Mouse (Mus musculus) hindbrain, embryonic 16.5 days (tissue): ENCODE results near the gene Zfp933. TPM values are rescaled to one million over a fixed set of nuclear protein-coding genes. Genes with fewer than 3 reads are reported as not detected.
"Not testable (repeated sequence)": the region's sequence is repeated elsewhere in the genome, so short reads cannot be mapped to it uniquely, and the experiment has no call there.

Experiments
- ATAC-seq: fragments of 200-750 bp; cut with Nextera tagmentation; 2 replicates; pipeline ENCODE4 v1.8.0; 2017; ENCODE audit warnings: moderate TSS enrichment, moderate library complexity
- H3K27ac ChIP-seq: fragments of 300-500 bp; sonication (generic); 2 replicates; pipeline ENCODE4 v1.5.1; 2014; ENCODE audit warnings: low read depth, mild to moderate bottlenecking, control low read depth, low read length, moderate library complexity
- H3K27me3 ChIP-seq: fragments of 300-500 bp; sonication (generic); replicated peaks from 2 replicates; pipeline ENCODE4 v1.6.1; 2014; ENCODE audit warnings: low read length; ENCODE audit not compliant: control insufficient read depth, insufficient read depth
- H3K36me3 ChIP-seq: fragments of 300-500 bp; sonication (generic); 2 replicates; pipeline ENCODE4 v1.6.1; 2014; ENCODE audit warnings: mild to moderate bottlenecking, low read length, moderate library complexity, mixed read lengths; ENCODE audit not compliant: control insufficient read depth, insufficient read depth
- H3K4me1 ChIP-seq: fragments of 300-500 bp; sonication (generic); 2 replicates; pipeline ENCODE4 v1.6.1; 2014; ENCODE audit warnings: low read depth, low read length; ENCODE audit not compliant: control insufficient read depth, insufficient read depth
- H3K4me2 ChIP-seq: fragments of 300-500 bp; sonication (generic); 2 replicates; pipeline ENCODE4 v1.6.1; 2014; ENCODE audit warnings: mild to moderate bottlenecking, low read length, control low read depth, moderate library complexity
- H3K4me3 ChIP-seq: fragments of 300-500 bp; sonication (generic); 2 replicates; pipeline ENCODE4 v1.5.1; 2014; ENCODE audit warnings: mild to moderate bottlenecking, low read length, control low read depth, moderate library complexity
- H3K9ac ChIP-seq: fragments of 300-500 bp; sonication (generic); 2 replicates; pipeline ENCODE4 v1.6.1; 2014; ENCODE audit warnings: low read depth, mild to moderate bottlenecking, control low read depth, low read length, moderate library complexity
- H3K9me3 ChIP-seq: fragments of 300-500 bp; sonication (generic); 2 replicates; pipeline ENCODE4 v1.6.1; 2014; ENCODE audit warnings: mild to moderate bottlenecking, low read length, moderate library complexity; ENCODE audit not compliant: control insufficient read depth
- WGBS: fragments of 180-500 bp; shearing (Covaris S2); extraction: QIAGEN DNeasy Blood & Tissue Kit; methylation state at CpG from one replicate; pipeline ENCODE4 v1.1.7; 2014; 5-methylcytosine and 5-hydroxymethylcytosine counted together
- polyA plus RNA-seq: library from polyadenylated mRNA; unstranded; fragments of >200 nt; fragmentation: Nextera tagmentation; extraction: Ambion mirVana; gene quantifications from 2 replicates; pipeline ENCODE4 v1.2.1, GENCODE M21; 2015

Gene Zfp933
- polyA plus RNA-seq, 1 experiment from 2014 or later = 6.2 TPM

DNA sequence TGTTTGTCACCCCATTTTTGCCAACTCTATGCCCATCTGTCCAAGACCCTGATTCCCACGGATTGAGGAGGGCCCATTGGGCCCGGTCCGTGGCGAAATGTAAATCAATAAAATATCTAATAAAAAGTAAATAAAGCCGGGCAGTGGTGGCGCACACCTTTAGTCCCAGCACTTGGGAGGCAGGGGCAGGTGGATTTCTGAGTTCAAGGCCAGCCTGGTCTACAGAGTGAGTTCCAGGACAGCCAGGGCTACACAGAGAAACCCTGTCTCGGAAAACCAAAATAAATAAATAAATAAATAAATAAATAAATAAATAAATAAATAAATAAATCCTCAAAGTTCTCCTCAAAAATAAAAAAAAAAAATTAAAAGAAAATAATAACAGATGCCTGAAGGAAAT is 28.5 kb downstream of the Zfp933 start:
- not testable (repeated sequence) for H3K4me1 ChIP-seq, H3K27ac ChIP-seq, H3K4me3 ChIP-seq, H3K27me3 ChIP-seq, H3K9ac ChIP-seq, H3K4me2 ChIP-seq, ATAC-seq
- Histone ChIP-seq H3K36me3 (peaks cover 11% of the 10 kb centered on the region), H3K9me3 (peaks cover 34% of the 10 kb centered on the region)
- WGBS = 87% methylated on average over 7 of the region's 7 CpGs

DNA sequence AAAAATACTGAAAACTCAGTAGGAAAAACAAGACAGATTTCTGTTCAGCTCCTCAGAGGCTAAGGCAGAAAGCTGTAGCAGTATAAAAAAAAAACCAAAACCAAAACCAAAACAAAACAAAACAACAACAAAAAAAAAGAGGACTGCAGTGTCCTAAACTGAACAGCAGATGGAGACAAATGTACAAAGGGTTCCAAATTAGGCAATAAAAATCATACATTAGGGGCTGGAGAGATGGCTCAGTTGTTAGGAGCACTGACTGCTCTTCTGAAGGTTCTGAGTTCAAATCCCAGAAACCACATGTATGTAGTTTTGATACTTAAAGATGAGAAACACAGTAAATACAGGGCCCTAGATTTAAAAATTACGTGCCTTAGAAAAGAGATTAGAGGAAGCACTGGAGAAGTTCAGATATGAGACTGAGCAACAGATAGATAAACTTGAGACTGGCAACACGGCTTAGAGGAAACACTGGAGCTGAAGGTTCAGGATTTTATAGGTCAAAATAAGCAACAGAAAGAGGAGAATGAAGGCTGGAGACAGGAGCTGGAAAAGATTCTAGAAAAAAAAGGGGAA is 33.5 kb downstream of the Zfp933 start:
- Histone ChIP-seq H3K27me3 (no peaks in the 10 kb centered on the region), H3K4me2 (no peak overlapping the region), H3K9me3 (peaks cover 5% of the 10 kb centered on the region), H3K9ac (no peak overlapping the region), H3K27ac (no peak overlapping the region), H3K4me1 (no peaks in the 10 kb centered on the region), H3K36me3 (no peaks in the 10 kb centered on the region), H3K4me3 (no peak overlapping the region)
- WGBS = 87% methylated on average over 2 of the region's 2 CpGs
- no peak for ATAC-seq

- no peak for ATAC-seq
- H3K27me3 ChIP-seq = no peaks in the 10 kb centered on the region
- no peak overlapping the region for H3K4me3 ChIP-seq
- WGBS = 51% methylated on average over 5 of the region's 5 CpGs
- H3K27ac ChIP-seq = no peak overlapping the region
- H3K4me1 ChIP-seq = no peaks in the 10 kb centered on the region
- no peaks in the 10 kb centered on the region; the same call in 1 of the 2 replicates for H3K9me3 ChIP-seq
- no peaks in the 10 kb centered on the region for H3K36me3 ChIP-seq
- H3K4me2 ChIP-seq = no peak overlapping the region
- H3K9ac ChIP-seq = no peak overlapping the region
Measured at GRCm38 (mm10) chr4:147813249-147813765, 34.9 kb downstream of the Zfp933 start.

DNA sequence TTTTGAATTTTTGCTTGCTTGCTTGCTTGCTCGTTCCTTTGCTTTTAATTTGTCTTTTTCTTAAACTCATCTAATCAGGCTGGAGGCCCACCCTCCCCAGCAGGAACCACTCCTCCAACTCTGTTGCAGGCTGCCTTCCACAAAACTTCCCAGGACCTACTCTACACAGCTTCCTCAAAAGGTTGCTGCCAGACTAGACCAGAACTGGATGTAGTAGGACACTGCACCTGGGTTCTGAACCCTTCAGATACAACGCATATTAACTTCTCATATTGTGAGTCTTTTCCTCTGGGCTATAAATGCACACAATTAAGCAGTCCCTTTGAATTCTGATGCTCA is 38.2 kb downstream of the Zfp933 start:
- not testable (repeated sequence) for H3K27me3 ChIP-seq, ATAC-seq, H3K4me1 ChIP-seq, H3K9me3 ChIP-seq, H3K27ac ChIP-seq, H3K9ac ChIP-seq, H3K36me3 ChIP-seq
- H3K4me2 ChIP-seq = peak overlapping the region; percentile 55
- 52% methylated on average over 2 of the region's 2 CpGs for WGBS
- H3K4me3 ChIP-seq = peak overlapping the region; percentile 37

- ATAC-seq = 0 out of 2 replicates have a peak, but pooled peaks have one; percentile 27
- H3K36me3 ChIP-seq, H3K9me3 ChIP-seq, H3K27ac ChIP-seq, H3K4me1 ChIP-seq, H3K27me3 ChIP-seq: not testable (repeated sequence)
- H3K4me2 ChIP-seq = peak within 1 kb of the TSS; percentile 55
- 13% methylated on average over 15 of the region's 15 CpGs for WGBS
- peak within 1 kb of the TSS; percentile 32; the same call in 1 of the 2 replicates for H3K9ac ChIP-seq
- peak within 1 kb of the TSS; percentile 37 for H3K4me3 ChIP-seq
Measured at GRCm38 (mm10) chr4:147809292-147809965, 38.7 kb downstream of the Zfp933 start, which contains the start of gene Zfp984. Zfp984 (minus strand) TSS chr4:147809788.

GRCm38 (mm10) chr4:147808483-147808882 is 39.7 kb downstream of the Zfp933 start:
- not testable (repeated sequence) for H3K9ac ChIP-seq, H3K27me3 ChIP-seq, H3K4me3 ChIP-seq, H3K27ac ChIP-seq, ATAC-seq, H3K4me1 ChIP-seq, H3K36me3 ChIP-seq, H3K9me3 ChIP-seq
- H3K4me2 ChIP-seq = peak overlapping the region; percentile 55; the same call in 1 of the 2 replicates
- WGBS = 82% methylated on average over 4 of the region's 4 CpGs

- H3K27ac ChIP-seq, H3K4me2 ChIP-seq, ATAC-seq, H3K36me3 ChIP-seq, H3K9ac ChIP-seq, H3K4me3 ChIP-seq, H3K27me3 ChIP-seq, H3K4me1 ChIP-seq: not testable (repeated sequence)
- WGBS = 92% methylated on average over 1 of the region's 1 CpGs
- H3K9me3 ChIP-seq = peaks cover 15% of the 10 kb centered on the region
Measured at GRCm38 (mm10) chr4:147795308-147795707, 52.9 kb downstream of the Zfp933 start.

GRCm38 (mm10) chr4:147794026-147794665 is 54.0 kb downstream of the Zfp933 start:
- not testable (repeated sequence) for H3K27me3 ChIP-seq, H3K4me2 ChIP-seq, H3K4me1 ChIP-seq, ATAC-seq, H3K27ac ChIP-seq, H3K4me3 ChIP-seq, H3K9ac ChIP-seq, H3K36me3 ChIP-seq
- H3K9me3 ChIP-seq = peaks cover 15% of the 10 kb centered on the region
- 88% methylated on average over 1 of the region's 3 CpGs for WGBS

DNA sequence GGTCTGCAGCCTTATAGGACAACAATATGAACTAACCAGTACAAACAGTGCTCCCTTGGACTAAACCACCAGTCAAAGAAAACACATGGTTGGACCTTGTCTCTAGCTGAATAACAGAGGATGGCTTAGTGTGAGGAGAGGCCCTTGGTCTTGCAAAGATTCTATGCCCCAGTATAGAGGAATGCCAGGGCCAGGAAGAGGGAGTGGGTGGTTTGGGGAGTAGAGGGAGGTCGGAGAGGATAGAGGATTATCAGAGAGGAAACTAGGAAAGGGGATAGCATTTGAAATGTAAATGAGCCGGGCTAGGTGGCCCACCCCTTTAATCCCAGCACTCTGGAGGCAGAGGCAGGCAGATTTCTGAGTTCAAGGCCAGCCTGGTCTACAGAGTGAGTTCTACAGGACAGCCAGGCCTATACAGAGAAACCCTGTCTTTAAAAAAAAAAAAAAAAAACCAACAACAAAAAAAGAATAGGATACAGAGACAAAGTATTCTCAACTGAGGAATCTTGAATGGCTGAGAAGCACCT is 54.7 kb downstream of the Zfp933 start:
- H3K4me3 ChIP-seq, H3K4me1 ChIP-seq, H3K36me3 ChIP-seq, H3K4me2 ChIP-seq, H3K27me3 ChIP-seq, H3K27ac ChIP-seq, H3K9ac ChIP-seq, ATAC-seq: not testable (repeated sequence)
- peaks cover 17% of the 10 kb centered on the region for H3K9me3 ChIP-seq
- 63% methylated on average over 2 of the region's 2 CpGs for WGBS
